Mouse (Mus musculus): Measurements from ENCODE around the gene Ano6.

The Ano6 gene

GRCm38 (mm10) chr15:95797144-95797983 lies 6.7 kb downstream of the Ano6 start:
- no peak for DNase-seq

DNA sequence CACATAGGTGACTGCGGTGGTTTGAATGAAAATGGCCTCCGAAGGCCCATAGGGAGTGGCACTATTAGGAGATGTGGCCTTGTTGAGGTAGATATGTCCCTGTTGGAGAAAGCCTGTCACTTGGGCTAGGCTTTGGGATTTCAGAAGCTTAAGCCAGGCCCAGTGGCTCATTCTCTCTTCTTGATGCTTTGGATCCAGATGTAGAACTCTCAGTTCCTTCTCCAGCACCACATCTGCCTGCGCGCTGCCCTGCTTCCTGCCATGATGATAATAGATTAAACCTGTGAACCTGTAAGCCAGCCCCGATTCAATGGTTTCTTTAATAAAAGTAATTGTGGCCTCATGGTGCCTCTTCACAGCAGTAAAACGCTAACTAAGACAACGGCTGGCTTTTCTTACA lies 7.6 kb downstream of the Ano6 start:
- DNase-seq = no peak

DNA sequence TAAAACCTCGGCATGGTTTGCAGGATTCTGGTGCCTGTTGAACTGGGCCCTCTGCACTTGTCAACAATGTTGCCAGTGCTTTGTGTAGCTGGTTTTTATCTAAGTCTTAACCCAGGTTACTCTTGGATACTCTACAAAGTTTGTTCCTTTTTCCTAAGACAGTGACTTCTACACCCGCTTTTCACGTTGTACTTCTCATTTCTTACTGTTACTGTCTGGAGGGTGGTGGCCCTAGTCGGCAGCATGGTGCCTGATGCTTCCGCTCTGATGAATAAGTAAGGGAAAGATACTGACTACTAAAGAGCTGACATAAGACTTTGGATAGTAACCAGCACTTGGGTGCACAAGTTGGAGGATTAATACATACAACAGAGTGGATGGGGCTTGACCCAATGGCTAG lies 9.0 kb downstream of the Ano6 start:
- no peak for DNase-seq

- DNase-seq = no peak
Observed at GRCm38 (mm10) chr15:95800051-95800450, 9.4 kb downstream of the Ano6 start.

DNA sequence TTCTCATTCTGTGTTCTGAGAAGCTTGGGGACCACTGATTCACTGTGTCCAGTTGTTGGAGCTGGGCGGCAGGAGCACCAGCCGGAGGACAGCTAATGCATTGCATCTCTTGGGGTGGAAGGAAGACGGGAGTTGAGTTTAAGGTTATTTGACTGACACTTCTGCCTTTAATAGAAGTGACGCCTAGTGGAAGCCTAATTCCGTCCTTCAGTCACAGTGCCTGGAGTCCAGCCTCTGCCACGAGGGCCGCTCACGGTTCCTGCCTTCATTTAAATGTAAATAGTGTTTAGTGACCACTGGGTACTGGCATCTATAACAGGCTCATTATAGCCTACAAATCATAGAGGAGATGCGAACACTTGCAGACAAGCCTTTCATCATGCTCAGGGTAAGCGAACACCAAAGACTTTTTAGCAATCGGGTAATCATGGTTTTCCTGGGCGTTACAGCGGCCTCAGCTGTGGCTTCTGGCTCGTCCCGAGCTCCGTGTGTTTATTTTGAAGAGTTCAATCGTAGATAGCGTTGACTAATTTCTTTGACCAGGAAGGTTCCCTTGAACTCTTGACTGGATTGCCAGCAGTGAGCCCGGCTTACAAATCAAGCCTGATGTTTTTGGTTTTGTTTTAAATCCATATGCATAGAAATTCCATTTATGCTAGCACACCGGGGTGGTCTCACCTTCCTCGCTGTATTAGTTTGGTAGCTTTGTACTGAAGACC lies 10.8 kb downstream of the Ano6 start:
- no peak for DNase-seq

GRCm38 (mm10) chr15:95802140-95802539 lies 11.5 kb downstream of the Ano6 start:
- DNase-seq = no peak

- DNase-seq = no peak
Observed at GRCm38 (mm10) chr15:95802762-95803161, 12.1 kb downstream of the Ano6 start.

GRCm38 (mm10) chr15:95803484-95803883 lies 12.8 kb downstream of the Ano6 start:
- no peak for DNase-seq

DNA sequence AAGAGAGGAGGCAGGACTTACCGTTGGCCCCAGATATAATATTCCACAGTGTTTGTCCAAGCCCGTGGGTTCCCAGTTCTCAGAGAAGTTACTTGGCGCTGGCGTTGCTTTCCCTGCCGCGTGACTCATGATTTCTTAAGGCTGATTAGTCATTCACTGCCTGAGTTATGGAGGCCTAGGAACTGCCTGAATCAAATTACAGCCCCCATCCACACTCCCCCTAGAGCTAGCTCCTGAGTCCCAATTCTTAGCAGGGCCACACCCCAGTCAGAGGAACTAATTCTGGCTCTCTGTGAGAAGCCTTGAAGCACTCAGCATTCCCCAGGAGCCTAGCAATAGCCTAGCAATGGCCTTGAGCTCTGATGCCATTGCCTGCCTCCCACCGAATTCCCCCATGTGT lies 13.6 kb downstream of the Ano6 start:
- no peak for DNase-seq

- DNase-seq = no peak
Observed at GRCm38 (mm10) chr15:95805022-95805471, 14.4 kb downstream of the Ano6 start.

DNA sequence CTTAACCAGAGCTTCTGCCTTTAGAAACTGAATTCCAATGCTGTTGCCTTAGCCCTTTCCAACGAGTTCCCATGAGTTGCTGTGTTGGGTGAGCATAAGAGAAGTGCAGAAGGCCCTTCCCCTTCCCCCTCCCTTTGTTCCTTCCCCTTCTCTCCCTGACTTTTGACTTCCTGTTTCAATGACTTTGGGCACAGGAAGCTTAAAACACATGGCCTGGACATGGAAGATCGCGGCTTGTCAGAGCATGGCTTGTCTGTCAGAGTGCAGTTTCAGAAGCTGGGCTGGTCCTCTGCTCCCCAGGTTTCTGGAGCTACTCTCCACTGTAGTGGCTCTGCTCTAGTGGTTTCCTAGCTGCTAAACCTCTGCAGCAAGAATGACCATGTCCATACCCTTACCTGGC lies 17.3 kb downstream of the Ano6 start:
- DNase-seq = no peak

- DNase-seq = no peak
Observed at GRCm38 (mm10) chr15:95810357-95810761, 19.7 kb downstream of the Ano6 start.

- no peak for DNase-seq
Observed at GRCm38 (mm10) chr15:95812821-95813571, 22.4 kb downstream of the Ano6 start.

GRCm38 (mm10) chr15:95817501-95817900 lies 26.9 kb downstream of the Ano6 start:
- no peak for DNase-seq

DNA sequence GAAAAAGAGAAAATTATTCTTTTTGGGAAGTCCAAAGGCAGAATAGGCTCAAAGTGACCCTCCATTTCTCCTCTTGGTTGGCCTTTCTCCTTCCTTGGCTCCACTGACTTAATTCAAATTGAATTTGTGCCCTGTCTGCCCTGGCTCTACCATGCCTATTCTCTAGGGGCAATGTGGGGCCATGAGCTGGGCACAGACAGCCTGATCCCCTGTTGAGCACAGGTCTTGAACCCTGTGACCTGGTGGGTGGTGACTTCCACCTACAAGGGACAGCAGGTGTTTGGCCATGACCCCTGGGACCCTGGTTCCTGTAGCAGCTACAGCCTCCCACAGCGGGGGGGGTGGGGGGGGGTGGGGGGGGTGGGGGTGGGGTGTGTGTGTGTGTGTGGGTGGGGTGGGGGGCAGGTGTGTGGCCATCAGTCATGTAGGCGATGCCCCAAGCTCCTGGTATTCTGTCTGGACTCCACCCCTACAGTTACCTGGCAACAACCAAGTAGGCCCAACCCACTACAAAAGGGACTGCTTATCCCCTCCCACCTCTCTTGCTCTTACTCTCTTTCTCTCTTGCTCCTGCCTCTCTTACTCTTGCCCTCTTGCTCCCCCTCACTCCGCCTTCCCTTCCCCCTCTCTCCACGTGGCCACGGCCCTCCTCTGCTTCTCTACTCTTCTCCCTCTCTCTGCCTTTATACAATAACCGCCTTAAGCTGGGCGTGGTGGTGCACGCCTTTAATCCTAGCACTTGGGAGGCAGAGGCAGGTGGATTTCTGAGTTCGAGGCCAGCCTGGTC lies 28.8 kb downstream of the Ano6 start:
- DNase-seq = no peak

GRCm38 (mm10) chr15:95820142-95820541 lies 29.5 kb downstream of the Ano6 start:
- peak; percentile 20 for DNase-seq

- DNase-seq = no peak
Observed at GRCm38 (mm10) chr15:95820678-95821077, 30.0 kb downstream of the Ano6 start.

GRCm38 (mm10) chr15:95822099-95822498 lies 31.5 kb downstream of the Ano6 start:
- no peak for DNase-seq

DNA sequence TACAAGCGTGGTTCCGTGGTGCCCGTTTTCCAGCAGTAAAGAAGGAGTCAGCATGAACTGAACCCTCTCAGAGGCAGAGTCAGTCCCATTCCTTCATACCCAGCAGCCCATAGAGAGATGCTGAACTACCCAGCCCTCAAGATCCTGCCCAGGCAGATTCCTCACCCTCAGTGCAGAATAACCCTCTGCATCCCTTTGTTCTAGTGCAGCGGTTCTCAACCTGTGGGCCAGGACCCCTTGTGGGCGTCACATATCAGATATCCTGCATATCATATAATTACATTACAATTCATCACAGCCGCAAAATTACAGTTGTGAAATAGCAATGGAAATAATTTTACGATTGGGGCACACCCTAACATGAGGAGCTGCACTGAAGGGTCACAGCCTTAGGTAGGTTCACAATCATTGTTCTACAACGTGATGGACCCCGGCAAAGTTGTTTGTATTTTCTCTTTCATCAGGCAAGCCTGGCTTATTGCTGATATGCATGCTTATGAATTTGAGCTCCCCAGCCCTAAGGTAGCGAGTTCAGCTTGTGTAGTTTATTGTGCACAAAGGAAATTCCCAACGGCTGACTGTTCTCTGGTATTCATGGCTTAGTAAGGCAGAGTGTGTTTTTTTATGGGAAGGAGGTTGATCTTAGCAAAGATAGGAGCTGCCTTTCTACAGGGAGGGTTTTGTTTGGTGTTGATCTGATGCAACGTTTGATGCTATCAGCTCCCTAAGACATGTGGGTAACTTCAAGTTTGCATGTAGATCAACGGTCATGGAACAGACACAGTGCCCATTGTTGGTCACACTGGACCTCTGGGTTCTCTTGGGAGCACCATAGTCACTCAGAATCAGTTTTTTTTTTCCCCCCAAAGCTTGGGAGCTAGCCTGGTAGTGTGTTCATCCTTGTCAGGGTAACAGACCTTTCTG lies 33.0 kb downstream of the Ano6 start:
- DNase-seq = no peak

DNA sequence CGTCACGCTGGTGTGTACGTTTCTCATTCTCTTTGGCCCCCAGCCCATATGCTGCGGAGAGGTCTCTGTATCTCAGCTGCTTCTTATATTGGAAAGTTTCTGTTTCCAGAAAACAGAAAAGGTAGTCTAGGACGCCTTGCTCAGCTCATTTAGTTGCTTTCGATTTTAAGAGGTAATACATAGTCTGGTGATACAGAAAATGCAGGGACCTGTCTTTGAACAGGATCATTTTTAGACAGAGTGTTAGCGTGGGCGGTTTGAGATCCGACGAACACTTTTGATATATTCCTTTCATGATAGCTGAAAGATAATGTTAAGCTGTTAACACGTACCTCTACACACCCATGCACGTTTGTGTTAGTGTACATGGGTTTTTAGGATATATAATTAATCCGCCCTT lies 35.9 kb downstream of the Ano6 start:
- no peak for DNase-seq

DNA sequence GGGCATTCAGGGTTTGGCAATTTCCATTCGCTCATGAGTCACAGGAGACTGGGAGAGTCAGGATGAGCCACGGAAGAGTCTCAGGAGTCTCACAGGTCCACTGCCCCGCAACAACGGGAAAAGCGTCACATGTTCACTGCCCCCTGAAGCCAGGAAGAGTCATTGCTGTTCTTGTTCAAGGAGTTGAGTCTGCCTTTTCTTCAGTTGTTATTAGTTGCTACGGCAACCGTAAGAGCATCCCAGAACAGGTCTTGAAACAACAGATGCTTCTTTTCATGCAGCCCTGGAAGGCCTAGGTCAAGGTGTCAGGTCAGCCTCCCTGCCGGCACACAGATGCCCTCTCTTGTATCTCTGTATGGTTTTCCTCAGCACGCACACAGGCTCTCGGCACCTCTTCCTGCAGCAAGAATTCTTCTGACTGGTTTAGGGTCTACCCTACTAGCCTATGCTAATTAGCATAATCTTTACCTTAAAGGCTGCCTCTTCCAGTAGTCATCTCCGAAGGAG lies 36.9 kb downstream of the Ano6 start:
- DNase-seq = no peak
